Mouse (Mus musculus) right cerebral cortex, postnatal 36 days (tissue): ENCODE results near the gene Tmem238l.

Experiments used
- DNase-seq, 2 experiments: peaks; one replicate each; pipeline ENCODE4 v3.0.0; 2022; ENCODE audit warnings: low spot score in 2 of 2, mixed read lengths in 1 of 2

The Tmem238l gene

GRCm38 (mm10) chr11:66956303-66956702, at the start of gene Tmem238l:
TSS of gene Tmem238l (plus strand) at chr11:66956638.
- DNase-seq: no peak

GRCm38 (mm10) chr11:66911811-66912210, 44.6 kb upstream of the Tmem238l start, which contains the start of gene Pirt:
TSS of gene Pirt (plus strand) at chr11:66911981.
- DNase-seq: no peak

- DNase-seq: no peak
These were observed 43.6 kb upstream of the Tmem238l start for GRCm38 (mm10) chr11:66912531-66913458.

- DNase-seq: peak in 1 of 2 experiments; percentile 16
These were observed 42.2 kb upstream of the Tmem238l start for GRCm38 (mm10) chr11:66914249-66914648.

GRCm38 (mm10) chr11:66920012-66920411, 36.4 kb upstream of the Tmem238l start:
- no peak for DNase-seq

- no peak for DNase-seq
These were observed 32.2 kb upstream of the Tmem238l start for GRCm38 (mm10) chr11:66924095-66924823.

GRCm38 (mm10) chr11:66928311-66928710, 28.1 kb upstream of the Tmem238l start:
- DNase-seq: no peak

- no peak for DNase-seq
These were observed 23.4 kb upstream of the Tmem238l start for GRCm38 (mm10) chr11:66932827-66933599.

- no peak for DNase-seq
These were observed 21.8 kb upstream of the Tmem238l start for GRCm38 (mm10) chr11:66934428-66935173.

GRCm38 (mm10) chr11:66942011-66942410, 14.4 kb upstream of the Tmem238l start:
- DNase-seq: no peak

GRCm38 (mm10) chr11:66945224-66945767, 11.1 kb upstream of the Tmem238l start:
- DNase-seq: no peak

GRCm38 (mm10) chr11:66946521-66946920, 9.9 kb upstream of the Tmem238l start:
- no peak for DNase-seq

- DNase-seq: no peak
These were observed 9.5 kb upstream of the Tmem238l start for GRCm38 (mm10) chr11:66946922-66947321.

- DNase-seq: no peak
These were observed 4.4 kb downstream of the Tmem238l start for GRCm38 (mm10) chr11:66960797-66961196.

GRCm38 (mm10) chr11:66961447-66962176, 5.2 kb downstream of the Tmem238l start:
- no peak for DNase-seq

- DNase-seq: no peak
These were observed 7.0 kb downstream of the Tmem238l start for GRCm38 (mm10) chr11:66963462-66963861.

- no peak for DNase-seq
These were observed 10.2 kb downstream of the Tmem238l start for GRCm38 (mm10) chr11:66966500-66967116.

- no peak for DNase-seq
These were observed 12.1 kb downstream of the Tmem238l start for GRCm38 (mm10) chr11:66968575-66968974.

GRCm38 (mm10) chr11:66973507-66973906, 17.1 kb downstream of the Tmem238l start:
- no peak for DNase-seq
